Mouse (Mus musculus) spleen, postnatal 4 days (tissue): ENCODE results near the gene Flt1.

ENCODE experiments used
- DNase-seq, 2 experiments: peaks; one replicate each; pipeline ENCODE4 v3.0.0; 2022; ENCODE audit warnings: low spot score in 2 of 2

The Flt1 gene

GRCm38 (mm10) chr5:147724945-147725830 lies 623 bp downstream of the Flt1 start:
- peak in 1 of 2 experiments; percentile 68 for DNase-seq

- DNase-seq = no peak
These were observed 1.4 kb downstream of the Flt1 start for GRCm38 (mm10) chr5:147724391-147724790.

GRCm38 (mm10) chr5:147723811-147724210 lies 2.0 kb downstream of the Flt1 start:
- no peak for DNase-seq

- no peak for DNase-seq
These were observed 4.4 kb downstream of the Flt1 start for GRCm38 (mm10) chr5:147721438-147721837.

- DNase-seq = no peak
These were observed 7.5 kb downstream of the Flt1 start for GRCm38 (mm10) chr5:147718335-147718734.

GRCm38 (mm10) chr5:147716697-147717217 lies 9.1 kb downstream of the Flt1 start:
- no peak for DNase-seq

- no peak for DNase-seq
These were observed 9.5 kb downstream of the Flt1 start for GRCm38 (mm10) chr5:147716276-147716675.

GRCm38 (mm10) chr5:147715391-147715790 lies 10.4 kb downstream of the Flt1 start:
- DNase-seq = no peak

GRCm38 (mm10) chr5:147708500-147708899 lies 17.3 kb downstream of the Flt1 start:
- no peak for DNase-seq

GRCm38 (mm10) chr5:147707479-147707878 lies 18.3 kb downstream of the Flt1 start:
- no peak for DNase-seq

- no peak for DNase-seq
These were observed 20.9 kb downstream of the Flt1 start for GRCm38 (mm10) chr5:147704890-147705289.

GRCm38 (mm10) chr5:147702423-147702822 lies 23.4 kb downstream of the Flt1 start:
- no peak for DNase-seq

- DNase-seq = no peak
These were observed 24.8 kb downstream of the Flt1 start for GRCm38 (mm10) chr5:147701024-147701423.

GRCm38 (mm10) chr5:147698044-147698443 lies 27.8 kb downstream of the Flt1 start:
- no peak for DNase-seq

- DNase-seq = no peak
These were observed 28.6 kb downstream of the Flt1 start for GRCm38 (mm10) chr5:147697165-147697564.

- no peak for DNase-seq
These were observed 33.2 kb downstream of the Flt1 start for GRCm38 (mm10) chr5:147692622-147693021.

- no peak for DNase-seq
These were observed 42.0 kb downstream of the Flt1 start for GRCm38 (mm10) chr5:147683707-147684323.

- DNase-seq = no peak
These were observed 44.6 kb downstream of the Flt1 start for GRCm38 (mm10) chr5:147681224-147681623.

GRCm38 (mm10) chr5:147680711-147681110 lies 45.1 kb downstream of the Flt1 start:
- DNase-seq = no peak

GRCm38 (mm10) chr5:147679316-147679715 lies 46.5 kb downstream of the Flt1 start:
- no peak for DNase-seq

GRCm38 (mm10) chr5:147675791-147676190 lies 50.0 kb downstream of the Flt1 start:
- no peak for DNase-seq

- no peak for DNase-seq
These were observed 53.9 kb downstream of the Flt1 start for GRCm38 (mm10) chr5:147671765-147672424.
